In genomic region chr1:23763726-23764125, GRCm38 (mm10) we compare ENCODE assay signal across 8 mouse cellular contexts. TPM values are rescaled to one million over a fixed set of nuclear protein-coding genes. Genes with fewer than 3 reads are reported as not detected.
DNase-seq lines count a peak whose midpoint lies in the region; ATAC-seq lines count a peak whose summit lies in the region.

No protein-coding gene starts in this region.

- 4% methylated on average over 7 of the region's 7 CpGs for WGBS in intestine, embryonic 16.5 days

- H3K9me3 ChIP-seq in intestine, embryonic 16.5 days (ENCODE audit: control insufficient read depth, low read length) = no peaks in the 10 kb centered on the region

- H3K36me3 ChIP-seq in intestine, embryonic 16.5 days (ENCODE audit: control insufficient read depth, insufficient read depth, low read length) = no peaks in the 10 kb centered on the region

- peaks cover 3% of the 10 kb centered on the region for H3K4me1 ChIP-seq in intestine, embryonic 16.5 days (ENCODE audit: control insufficient read depth, insufficient read depth, low read length)

- DNase-seq in ES-CJ7 (ENCODE audit: low read depth, low spot score) = peak; percentile 34
- peak; percentile 52 for DNase-seq in embryo, embryonic 11 days
- DNase-seq in lung, postnatal 10 days = peak; percentile 56
- DNase-seq in right cerebral cortex, postnatal 25 days = no peak
- no peak for DNase-seq in right cerebral cortex, postnatal 4 days
- no peak for DNase-seq in gastrocnemius, postnatal 14 days
- DNase-seq in heart, adult 18-20 months = no peak

- no peak overlapping the region for H3K9ac ChIP-seq in intestine, embryonic 16.5 days (ENCODE audit: low read depth, low read length)

- H3K27ac ChIP-seq in intestine, embryonic 16.5 days (ENCODE audit: low read length) = no peak overlapping the region

- H3K4me3 ChIP-seq in intestine, embryonic 16.5 days (ENCODE audit: low read length) = no peak overlapping the region

- peak; percentile 37; the same call in 1 of the 2 replicates for ATAC-seq in intestine, embryonic 16.5 days

- intact Hi-C loops in gastrocnemius, postnatal 14 days (cut with DNase I; ENCODE audit: low total_unique reads) = loop anchor here (5.0 kb wide), 1 partner anchor 34 kb away; no protein-coding TSS in a partner anchor

- no peak overlapping the region for H3K4me2 ChIP-seq in intestine, embryonic 16.5 days (ENCODE audit: low read depth, low read length)

- H3K27me3 ChIP-seq in intestine, embryonic 16.5 days (replicated peaks; ENCODE audit: control insufficient read depth, insufficient read depth, low read length) = peaks cover 43% of the 10 kb centered on the region

RNA-seq across cellular contexts. Expression of gene B3gat2, which starts 2.2 kb away (rescaled TPM):
- 0.24 and 0.29 TPM in 2 replicates for polyA plus RNA-seq in intestine, embryonic 16.5 days (2015; fragmentation: Nextera tagmentation; extraction: Ambion mirVana)
- total RNA-seq in gastrocnemius, postnatal 14 days (2021) = not detected
- total RNA-seq in heart, adult 18-20 months (2021) = not detected

Comparison
In these comparisons a context has a peak if more than half of its experiments do, and no peak if none do; other contexts are left out.
1. DNase-seq: peak in ES-CJ7 (single experiment), embryo, embryonic 11 days (single experiment) and lung, postnatal 10 days (single experiment); none in right cerebral cortex, postnatal 25 days (single experiment), right cerebral cortex, postnatal 4 days (single experiment), gastrocnemius, postnatal 14 days (single experiment) and heart, adult 18-20 months (0 of 2).